Mouse (Mus musculus) CD4-positive helper T cell, adult 2 months (primary cell): ENCODE data around the gene Tspyl2.
"Not testable (repeated sequence)": the region's sequence is repeated elsewhere in the genome, so short reads cannot be mapped to it uniquely, and the experiment has no call there.

ENCODE experiments used
- DNase-seq: peaks from one replicate; pipeline ENCODE4 v3.0.0-alpha.2; 2012; ENCODE audit warnings: low read depth, missing footprints, low spot score

Gene Tspyl2

GRCm38 (mm10) chrX:152342358-152342901 lies at the start of gene Tspyl2:
Gene Tspyl2 (minus strand): TSS chrX:152342425.
- DNase-seq: peak; percentile 95

- no peak for DNase-seq
Measured at GRCm38 (mm10) chrX:152368397-152369273, 26.4 kb upstream of the Tspyl2 start, which contains the start of gene Gpr173. Gene Gpr173 (minus strand): TSS chrX:152368704.

GRCm38 (mm10) chrX:152368054-152368396 lies 25.8 kb upstream of the Tspyl2 start:
- DNase-seq: no peak

GRCm38 (mm10) chrX:152366418-152366817 lies 24.2 kb upstream of the Tspyl2 start:
- DNase-seq: no peak

GRCm38 (mm10) chrX:152352553-152353153 lies 10.4 kb upstream of the Tspyl2 start:
- peak; percentile 64 for DNase-seq

GRCm38 (mm10) chrX:152347041-152347440 lies 4.8 kb upstream of the Tspyl2 start:
- no peak for DNase-seq

- no peak for DNase-seq
Measured at GRCm38 (mm10) chrX:152346587-152346986, 4.4 kb upstream of the Tspyl2 start.

- DNase-seq: no peak
Measured at GRCm38 (mm10) chrX:152342903-152343302, 678 bp upstream of the Tspyl2 start.

GRCm38 (mm10) chrX:152341496-152341895 lies 729 bp downstream of the Tspyl2 start:
- DNase-seq: no peak

GRCm38 (mm10) chrX:152336546-152337332 lies 5.5 kb downstream of the Tspyl2 start:
- peak; percentile 94 for DNase-seq

- DNase-seq: not testable (repeated sequence)
Measured at GRCm38 (mm10) chrX:152336123-152336522, 6.1 kb downstream of the Tspyl2 start.

GRCm38 (mm10) chrX:152329400-152329799 lies 12.8 kb downstream of the Tspyl2 start:
- DNase-seq: not testable (repeated sequence)

- DNase-seq: no peak
Measured at GRCm38 (mm10) chrX:152327689-152328052, 14.6 kb downstream of the Tspyl2 start.

GRCm38 (mm10) chrX:152326996-152327688 lies 15.1 kb downstream of the Tspyl2 start, which contains the start of gene Kantr:
Gene Kantr (minus strand): TSS chrX:152327495.
- peak; percentile 85 for DNase-seq

- peak; percentile 22 for DNase-seq
Measured at GRCm38 (mm10) chrX:152323584-152323983, 18.6 kb downstream of the Tspyl2 start.

- DNase-seq: no peak
Measured at GRCm38 (mm10) chrX:152322776-152323175, 19.4 kb downstream of the Tspyl2 start.

GRCm38 (mm10) chrX:152320535-152320934 lies 21.7 kb downstream of the Tspyl2 start:
- DNase-seq: no peak

- DNase-seq: peak; percentile 9
Measured at GRCm38 (mm10) chrX:152307942-152308341, 34.3 kb downstream of the Tspyl2 start.

GRCm38 (mm10) chrX:152307371-152307770 lies 34.9 kb downstream of the Tspyl2 start:
- no peak for DNase-seq

- no peak for DNase-seq
Measured at GRCm38 (mm10) chrX:152306224-152306623, 36.0 kb downstream of the Tspyl2 start.

- DNase-seq: not testable (repeated sequence)
Measured at GRCm38 (mm10) chrX:152287026-152287425, 55.2 kb downstream of the Tspyl2 start.
